Mouse (Mus musculus): ENCODE results near the gene Ube2d1.

Gene Ube2d1

DNA sequence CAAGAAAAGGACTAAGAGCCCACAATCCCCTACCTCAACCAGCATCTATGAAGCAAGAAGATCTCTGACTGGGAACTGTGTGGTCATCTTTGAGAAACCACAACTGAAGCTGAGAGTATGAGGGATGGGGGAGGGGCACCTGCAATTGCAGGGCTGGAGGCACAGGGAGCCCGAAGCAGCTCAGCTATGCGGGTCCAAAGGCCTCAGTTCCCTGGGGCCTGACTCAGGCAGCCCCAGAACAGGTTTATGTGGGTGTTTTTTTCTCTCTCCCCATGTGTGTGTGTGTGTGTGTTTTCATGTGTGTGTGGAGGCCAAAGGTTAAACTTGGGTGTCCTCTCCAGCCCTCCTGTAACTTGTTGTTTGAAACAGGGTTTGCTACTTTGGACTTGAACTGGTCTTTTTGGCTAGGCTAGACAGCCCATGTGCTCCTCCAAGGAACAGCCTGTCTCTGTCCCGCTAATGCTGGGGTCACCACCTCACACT lies 6.2 kb upstream of the Ube2d1 start:
- DNase-seq (ENCODE audit: low read depth, low spot score) = no peak

DNA sequence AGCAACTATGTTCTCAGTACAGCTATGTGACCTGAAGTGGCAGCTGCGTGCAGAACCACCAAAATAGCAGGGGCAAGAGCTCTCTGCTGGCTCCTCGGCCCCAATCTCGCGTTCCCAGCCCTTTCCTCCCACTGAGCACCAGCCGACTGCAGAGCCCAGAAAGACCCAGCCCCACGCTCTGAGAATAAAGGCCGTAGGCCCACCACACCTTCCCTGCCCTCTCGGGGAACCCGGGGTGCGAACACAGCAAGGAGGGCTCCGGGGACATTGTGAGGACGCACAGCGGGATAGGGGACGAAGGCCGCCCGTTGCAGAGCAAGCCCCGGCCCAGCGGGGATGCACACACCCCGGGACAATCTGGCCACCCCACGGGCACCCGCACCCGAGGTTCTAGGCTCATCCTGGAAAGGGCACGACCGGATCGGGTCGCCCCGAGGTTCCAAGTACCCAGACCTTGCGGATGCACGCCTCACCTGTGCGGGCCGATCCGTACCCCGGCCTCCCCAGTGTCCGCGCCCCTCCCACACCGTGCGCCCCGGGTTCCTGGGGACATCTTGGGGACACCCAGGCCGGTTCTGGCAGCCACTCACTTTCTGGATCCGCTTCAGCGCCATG lies 444 bp downstream of the Ube2d1 start:
- DNase-seq (ENCODE audit: low read depth, low spot score) = peak; percentile 19

DNA sequence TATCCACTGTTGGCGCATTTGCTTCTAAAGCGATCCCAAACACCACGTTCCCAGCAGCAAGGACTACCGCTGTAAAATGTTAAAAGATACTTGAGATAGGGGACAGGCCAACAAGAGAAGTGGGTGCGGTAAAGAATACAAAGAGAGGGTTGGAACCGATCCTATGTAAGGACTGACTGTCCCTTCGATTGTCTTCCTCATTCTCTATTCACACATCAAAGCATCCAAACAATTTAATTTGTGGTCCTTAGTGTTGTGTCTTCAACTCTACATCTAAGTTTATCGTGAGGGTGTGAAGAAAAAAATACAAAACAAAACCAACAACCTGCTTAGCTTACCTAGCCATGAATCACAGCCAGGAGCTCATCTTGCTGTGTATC lies 941 bp downstream of the Ube2d1 start:
- no peak for DNase-seq (ENCODE audit: low read depth, low spot score)

DNA sequence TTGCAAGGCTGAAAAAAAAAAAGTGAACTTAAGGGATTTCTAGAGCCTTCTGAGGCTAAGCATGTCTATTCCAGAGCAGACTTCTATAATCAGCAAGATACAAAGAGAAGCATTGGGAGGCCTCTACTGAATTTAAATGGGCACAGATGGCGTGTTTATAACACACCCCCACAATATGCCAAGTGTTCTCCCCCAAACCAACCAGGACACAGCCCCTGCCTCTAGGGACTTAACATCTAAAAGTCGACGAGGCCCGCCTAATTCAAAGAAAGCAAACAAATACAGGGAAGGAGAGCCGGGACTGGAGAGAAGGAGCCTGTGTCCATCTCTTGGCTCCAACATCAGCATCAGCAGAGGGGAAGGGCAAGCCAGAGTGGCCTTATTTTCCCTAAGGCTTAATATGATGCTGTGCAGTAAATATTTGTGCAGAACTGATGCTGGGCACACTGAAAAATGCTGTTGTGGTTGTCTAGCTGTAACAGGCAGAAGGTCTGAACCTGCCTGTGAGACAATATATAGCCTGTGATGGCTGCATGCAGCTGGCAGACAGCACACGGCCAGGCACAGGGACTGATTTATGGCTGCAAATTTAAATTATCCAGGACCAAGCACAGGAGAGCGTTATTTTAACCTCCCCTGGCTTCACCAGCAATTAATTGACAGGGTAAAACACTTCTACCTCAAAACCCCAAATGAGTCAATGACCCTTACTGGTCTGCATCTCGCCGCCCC lies 11.9 kb downstream of the Ube2d1 start:
- no peak for DNase-seq (ENCODE audit: low read depth, low spot score)

DNA sequence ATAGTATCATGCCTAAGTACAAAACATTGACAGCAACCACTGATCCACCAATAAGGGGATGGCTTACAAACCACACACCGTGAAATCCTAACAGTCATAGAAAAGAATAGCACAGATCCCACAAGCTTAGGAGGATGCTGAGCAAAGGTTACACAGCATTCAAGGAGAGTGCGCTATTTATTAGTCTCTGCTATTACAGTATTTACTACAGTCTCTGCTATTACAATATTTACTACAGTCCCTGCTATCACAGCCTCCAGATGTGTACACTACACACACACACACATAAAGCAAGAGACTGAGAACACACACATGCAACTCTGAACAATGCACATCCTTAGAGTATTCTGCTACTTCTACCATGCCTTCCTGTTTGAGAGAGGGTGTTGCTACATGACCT lies 17.1 kb downstream of the Ube2d1 start:
- DNase-seq (ENCODE audit: low read depth, low spot score) = no peak

DNA sequence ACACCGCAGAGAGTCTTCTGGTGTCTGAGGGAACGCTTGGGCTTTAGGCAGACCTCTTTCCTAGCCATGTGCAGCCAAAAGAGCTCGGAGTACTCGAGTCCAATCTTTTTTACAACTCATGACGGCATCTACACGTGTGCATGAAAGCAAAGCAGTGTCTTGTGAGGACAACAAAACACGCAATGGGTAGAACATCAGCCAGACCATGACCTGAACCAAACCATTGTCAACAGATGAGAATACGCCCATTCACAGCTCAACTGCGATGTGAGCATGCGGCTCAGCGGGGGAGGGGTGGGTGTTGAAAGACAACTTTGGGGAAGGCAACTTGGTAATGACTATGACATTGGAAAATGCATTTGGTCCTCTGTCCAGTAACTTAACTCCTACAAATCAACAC lies 17.6 kb downstream of the Ube2d1 start:
- no peak for DNase-seq (ENCODE audit: low read depth, low spot score)

DNA sequence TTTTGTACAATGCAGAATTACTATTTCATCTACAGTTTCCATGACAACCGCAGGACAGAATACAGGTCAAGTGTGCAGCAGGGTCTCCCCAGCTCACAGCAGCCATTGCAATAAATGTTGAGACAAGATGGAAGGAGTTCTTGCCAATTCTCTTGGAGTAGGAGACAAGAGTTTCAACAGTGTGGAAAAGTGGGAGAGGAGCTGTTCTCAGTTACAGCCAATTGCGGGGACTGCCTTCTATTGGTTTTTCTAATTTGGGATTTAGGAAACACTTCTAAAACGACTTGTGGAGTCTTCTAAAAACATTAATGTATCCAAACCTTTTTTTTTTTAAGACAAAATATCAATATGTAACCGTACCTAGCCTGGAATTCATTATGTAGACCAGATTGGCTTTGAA lies 20.0 kb downstream of the Ube2d1 start:
- DNase-seq (ENCODE audit: low read depth, low spot score) = no peak

DNA sequence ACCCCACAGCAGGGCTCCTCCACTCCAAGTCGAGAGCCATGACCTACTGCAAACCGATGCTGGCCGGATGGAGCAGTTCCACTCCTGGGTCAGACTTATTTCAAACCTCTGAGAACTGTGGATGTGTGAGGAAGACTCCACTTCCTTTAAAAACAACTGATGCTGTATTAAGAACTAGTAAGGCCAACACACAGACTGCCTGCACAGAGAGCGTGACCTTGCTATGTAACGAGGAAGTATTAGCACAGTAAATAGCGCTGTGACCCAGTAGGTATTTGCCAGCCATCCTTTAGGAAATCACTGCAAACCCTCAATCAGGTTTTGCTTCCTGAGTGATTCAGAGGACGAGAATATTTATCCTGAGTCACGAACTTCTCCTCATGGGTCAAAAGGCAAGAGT lies 23.4 kb downstream of the Ube2d1 start:
- no peak for DNase-seq (ENCODE audit: low read depth, low spot score)

DNA sequence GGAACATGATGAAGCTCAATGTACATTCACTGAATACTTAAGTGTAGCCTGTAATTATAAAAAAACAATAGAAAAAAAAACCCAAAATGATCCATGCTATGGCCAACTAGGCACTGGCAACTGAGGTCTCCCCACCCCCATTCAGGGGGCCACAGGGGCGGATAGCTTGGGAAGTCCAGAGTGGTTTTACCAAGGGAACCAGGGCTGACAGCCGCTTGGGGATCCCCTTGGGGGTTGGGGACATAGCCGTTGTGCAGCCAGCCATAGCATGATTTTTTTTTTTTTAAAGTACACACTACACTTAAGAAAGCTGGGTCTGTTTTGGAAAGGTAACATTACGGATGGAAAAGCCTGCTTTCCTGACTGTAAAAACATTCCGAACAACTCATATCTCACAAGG lies 26.1 kb downstream of the Ube2d1 start:
- DNase-seq (ENCODE audit: low read depth, low spot score) = no peak

DNA sequence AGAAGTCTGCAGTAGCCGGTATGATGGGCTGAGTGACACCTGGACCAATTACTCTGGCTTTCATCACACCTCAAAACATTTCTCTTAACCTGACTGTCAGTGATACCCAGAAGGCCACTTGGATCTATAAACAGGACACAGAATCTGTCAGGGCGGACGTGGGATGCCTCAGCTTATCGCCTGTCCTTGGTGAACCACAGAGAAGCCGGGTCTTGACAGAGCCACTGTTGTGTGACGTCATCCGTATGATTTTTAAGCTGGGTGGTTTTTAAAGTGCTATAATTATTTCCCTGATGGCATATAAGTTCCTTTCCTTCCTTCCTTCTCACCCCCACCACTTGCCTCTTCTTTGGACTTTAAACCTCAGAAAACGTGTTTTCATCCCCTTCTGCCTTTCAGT lies 26.5 kb downstream of the Ube2d1 start:
- DNase-seq (ENCODE audit: low read depth, low spot score) = no peak

DNA sequence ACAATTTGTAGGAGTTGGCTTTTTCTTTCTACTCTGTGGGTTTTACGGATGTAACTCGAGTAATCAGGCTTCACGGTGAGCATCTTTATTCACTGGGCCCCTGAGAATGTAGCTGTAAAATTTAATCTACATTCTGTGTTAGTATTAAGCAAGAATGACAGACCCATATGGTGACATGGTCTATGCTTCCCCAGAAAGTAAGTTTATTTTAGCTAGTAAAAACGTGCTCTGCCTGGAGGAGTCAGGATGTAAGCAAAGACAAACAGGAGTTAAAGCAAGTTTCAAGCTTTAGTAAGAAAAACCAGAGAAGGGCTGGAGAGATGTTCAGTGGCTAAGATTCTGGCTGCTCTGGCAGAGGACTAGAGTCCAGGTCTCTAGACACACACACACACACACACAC lies 31.9 kb downstream of the Ube2d1 start:
- no peak for DNase-seq (ENCODE audit: low read depth, low spot score)

DNA sequence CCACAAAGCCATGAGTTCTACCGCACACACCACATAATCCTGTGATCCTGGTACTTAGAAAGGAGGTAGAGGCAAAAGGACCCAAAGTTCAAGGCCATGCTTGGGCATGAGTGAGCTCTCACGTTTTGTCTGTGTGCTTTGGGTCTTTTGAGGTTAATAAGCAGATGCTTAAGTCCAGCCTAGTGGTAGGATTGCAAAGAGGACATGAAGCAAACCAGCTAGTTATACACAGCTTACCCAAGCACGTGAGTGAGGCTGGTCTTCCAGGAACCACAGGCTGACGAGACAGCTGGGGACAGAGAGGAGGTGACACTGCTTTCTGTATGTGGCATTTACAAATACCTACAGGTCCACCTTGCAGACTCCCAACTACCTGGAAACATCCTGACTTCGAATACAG lies 32.6 kb downstream of the Ube2d1 start:
- no peak for DNase-seq (ENCODE audit: low read depth, low spot score)

DNA sequence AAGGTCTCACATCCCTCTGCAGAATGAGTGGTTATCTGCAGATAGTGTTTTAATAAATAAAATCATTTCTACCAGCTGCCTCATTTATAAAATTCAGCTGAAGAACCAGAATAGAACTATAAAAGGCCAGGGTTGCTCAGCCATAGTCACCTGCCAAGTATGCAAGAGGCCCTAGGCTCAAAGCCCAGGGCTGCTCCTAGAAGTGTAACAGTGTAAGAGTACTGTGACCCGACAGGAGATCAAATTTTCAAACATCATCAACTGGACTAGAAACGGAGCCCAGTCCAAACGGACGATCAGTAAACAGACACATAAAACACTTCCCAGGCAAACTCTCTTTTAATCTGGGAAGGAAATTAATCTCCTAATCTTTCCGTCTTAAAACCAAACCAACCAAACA lies 33.2 kb downstream of the Ube2d1 start:
- no peak for DNase-seq (ENCODE audit: low read depth, low spot score)

DNA sequence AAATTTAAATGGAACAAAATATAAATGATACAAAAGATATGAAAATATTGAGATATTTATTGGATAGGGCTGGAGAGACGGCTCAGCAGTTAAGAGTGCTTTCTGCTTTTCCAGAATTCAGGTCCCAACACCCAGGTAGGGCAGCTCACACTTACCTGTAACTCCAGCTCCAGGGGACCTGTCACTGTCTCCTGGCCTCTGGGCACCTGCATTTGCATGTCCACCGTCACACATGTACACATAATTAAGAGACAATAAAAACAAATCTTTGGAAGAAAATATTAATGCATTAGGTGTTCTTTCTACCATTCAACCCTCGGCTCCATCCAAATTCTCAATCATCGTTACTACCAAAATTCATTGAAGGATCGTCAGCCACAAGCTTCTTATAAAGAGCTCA lies 33.8 kb downstream of the Ube2d1 start:
- DNase-seq (ENCODE audit: low read depth, low spot score) = no peak

DNA sequence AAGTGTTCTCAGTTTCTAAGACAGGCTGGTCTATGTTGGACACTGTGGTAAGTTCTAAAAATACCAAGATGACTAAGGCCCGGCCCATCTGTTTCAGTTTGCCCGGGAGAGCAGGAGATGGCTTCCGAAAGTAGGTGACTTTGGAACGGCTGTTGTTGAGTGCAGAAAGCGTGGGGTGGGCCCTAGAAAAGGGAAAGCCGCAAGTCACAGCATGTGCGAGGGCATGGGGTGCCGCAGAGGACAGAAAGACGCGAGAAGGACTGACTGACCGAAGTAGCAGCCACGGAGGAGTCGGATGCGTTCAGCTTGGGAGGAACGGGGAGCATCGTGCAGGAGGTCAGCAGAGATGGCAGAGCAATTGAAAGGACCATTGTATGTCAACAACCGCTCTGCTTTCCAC lies 34.6 kb downstream of the Ube2d1 start:
- DNase-seq (ENCODE audit: low read depth, low spot score) = no peak

DNA sequence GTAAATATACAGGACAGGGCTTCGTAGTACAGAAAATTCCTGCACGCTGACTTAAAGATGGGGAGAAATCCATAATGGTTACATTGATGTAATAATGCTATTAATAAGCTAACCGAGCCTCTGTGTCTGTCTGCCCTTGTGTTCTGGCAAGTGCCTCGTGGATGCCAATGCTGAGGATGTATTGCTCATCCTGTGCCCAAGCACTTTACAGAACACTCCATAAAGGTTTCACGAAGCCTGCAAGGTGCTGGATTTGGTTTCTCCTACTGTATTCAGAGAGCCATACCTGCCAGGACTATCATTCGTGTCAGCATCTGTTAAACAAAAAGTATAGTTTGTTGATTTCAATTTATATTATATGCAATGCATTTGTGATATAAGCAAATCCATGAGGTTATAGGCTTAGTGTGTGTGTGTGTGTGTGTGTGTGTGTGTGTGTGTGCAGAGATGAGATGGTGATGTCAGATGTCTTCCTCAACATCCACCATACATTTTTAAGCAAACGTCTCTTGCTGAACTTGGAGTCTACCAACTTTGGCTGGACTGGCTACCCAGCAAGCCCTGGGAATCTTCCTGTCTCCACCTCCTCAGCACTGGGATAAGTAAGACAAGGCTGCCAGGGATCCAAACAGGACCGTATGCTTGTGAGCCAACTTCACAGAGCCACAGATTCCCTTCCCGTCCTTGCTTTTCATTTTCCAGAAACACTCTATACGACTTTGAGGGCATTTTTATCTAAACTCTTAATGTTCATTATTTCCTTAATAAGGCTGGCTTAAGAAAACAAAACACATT lies 35.8 kb downstream of the Ube2d1 start:
- no peak for DNase-seq (ENCODE audit: low read depth, low spot score)

DNA sequence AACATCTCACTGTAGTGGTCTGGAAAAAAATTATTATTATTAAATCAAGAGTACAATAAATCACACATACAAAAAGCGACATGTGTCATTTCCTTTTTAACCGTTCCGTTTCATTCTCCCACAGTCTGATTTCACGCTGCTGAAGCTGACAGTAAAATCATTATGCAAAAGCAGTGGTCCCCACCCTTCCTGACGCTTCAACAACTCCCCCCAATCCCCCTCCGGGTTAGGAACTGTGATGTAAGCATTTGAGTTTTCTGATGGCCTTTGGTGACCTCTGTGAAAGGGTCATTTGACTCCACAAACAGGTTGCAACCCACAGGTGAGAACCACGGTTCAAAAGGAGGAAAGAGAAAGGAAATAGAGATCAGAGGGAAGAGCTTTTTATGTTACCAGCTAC lies 38.1 kb downstream of the Ube2d1 start:
- DNase-seq (ENCODE audit: low read depth, low spot score) = no peak

DNA sequence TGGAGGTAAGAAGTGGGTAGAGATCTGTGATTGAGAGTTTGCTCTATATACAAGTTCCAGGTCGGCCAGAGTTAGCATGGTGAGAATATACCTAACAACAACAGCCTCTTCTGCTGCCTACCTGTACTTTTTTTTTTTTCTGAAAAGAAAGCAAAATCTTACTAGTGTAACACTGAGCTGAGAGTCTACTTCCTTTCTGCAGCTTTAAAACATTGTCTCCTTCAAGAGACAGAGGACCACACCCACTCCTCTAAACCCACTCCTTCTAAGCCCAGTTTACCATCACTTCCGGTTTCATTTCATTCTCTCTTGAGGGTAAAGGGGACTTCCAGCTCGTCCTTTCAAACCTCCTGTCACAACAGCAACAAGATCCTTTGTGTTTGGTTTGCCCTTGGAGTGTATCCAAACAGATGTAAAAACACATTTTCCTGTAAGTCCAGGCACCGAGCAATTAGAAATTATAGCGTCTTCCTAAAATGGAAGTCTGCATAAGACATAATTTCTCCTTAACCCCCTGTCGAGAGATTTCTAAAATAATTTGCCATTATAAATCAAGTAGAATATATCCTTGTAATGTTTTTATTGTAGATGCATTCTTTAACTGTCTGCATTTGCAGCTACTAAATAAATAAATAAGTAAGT lies 45.5 kb downstream of the Ube2d1 start:
- no peak for DNase-seq (ENCODE audit: low read depth, low spot score)

DNA sequence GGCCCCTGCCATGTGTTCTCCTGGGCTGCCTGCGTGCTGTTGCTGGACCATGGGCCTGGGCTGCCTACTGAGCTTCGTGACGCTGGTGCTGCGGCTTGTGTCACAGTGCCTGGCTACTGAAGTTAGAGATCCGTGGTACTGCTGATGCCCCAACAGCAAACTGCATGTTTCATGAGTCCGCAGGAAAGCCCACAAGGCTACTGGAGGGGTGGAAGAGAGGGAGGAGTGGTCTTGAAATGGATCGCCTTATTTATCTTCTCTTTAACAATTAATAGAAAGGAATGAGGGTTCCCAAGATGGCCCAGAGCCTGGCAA lies 46.9 kb downstream of the Ube2d1 start, which contains the start of gene Tfam:
TSS of gene Tfam (minus strand) at position 41 of the 315 bp plus-strand sequence.
- no peak for DNase-seq (ENCODE audit: low read depth, low spot score)

DNA sequence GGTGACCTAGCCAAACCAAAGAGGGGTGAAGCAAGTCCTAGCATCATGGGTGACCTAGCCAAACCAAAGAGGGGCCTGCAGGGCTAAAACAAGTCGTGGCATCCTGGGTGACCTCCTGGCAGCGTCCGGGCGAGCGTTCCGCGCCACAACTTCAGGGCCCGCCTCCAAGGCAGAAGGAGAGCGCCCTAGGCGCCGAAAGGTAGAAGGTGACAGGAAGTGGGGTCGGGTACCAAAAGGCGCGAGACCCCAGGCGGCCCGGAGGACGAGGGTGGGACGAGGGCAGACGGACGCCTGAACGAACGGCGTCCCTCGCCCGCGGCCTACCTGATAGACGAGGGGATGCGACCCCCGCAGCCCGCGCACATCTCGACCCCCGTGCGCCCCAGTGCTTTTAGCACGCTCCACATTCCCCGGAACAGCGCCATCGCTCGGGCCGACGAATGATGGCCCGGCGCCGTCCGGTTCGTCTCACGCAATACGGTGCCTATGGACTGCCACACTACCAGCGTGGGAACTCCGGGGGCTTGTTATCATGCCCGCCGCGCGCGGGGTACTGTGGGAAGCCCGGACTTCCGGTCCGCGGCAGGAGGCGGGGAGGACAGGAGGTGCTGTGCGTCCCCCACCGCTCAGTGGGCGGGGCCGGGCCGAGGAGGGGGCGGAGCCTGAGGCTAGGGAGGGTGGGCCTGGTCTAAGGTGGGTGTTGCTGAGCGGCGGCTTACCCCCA lies 47.4 kb downstream of the Ube2d1 start:
- DNase-seq (ENCODE audit: low read depth, low spot score) = peak; percentile 94

DNA sequence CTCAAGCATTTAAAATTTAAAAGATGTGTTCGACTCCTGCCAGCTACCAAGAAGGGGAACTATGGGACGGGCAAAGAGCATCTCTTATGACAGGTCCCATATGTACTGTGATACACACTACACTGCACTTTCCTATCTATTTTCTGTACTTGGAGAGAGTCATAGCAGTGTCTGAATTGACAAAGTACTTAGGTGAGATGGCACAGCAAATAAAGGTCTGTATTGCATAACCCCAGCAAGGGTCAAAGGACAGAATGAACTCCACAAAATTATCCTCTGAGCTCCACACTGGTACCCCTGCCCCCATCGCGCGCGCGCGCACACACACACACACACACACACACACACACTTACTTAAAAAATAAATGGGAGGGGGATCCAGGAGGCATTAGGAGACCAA lies 51.0 kb downstream of the Ube2d1 start:
- no peak for DNase-seq (ENCODE audit: low read depth, low spot score)

DNA sequence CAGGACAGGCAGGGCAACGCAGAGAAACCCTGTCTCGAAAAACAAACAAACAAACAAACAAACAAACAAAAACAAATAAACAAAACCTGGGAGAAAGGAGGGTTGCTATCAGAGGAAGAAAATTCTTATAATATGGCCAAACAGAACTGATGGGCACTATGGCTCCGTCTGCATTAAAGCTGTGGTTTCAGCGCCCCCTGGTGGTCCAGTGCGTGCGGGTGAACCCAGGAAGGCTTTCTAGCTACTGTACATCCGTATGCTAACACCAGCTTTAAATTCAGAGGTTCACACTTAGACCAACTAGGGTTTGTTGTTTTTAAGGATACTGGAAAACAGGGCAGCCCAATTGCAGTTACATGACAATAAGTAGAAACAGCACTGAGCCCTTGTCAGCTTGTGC lies 59.2 kb downstream of the Ube2d1 start:
- peak; percentile 58 for DNase-seq (ENCODE audit: low read depth, low spot score)

All from embryo, embryonic 11.5 days (tissue).